Mouse (Mus musculus) midbrain, embryonic 13.5 days (tissue): ENCODE data around the gene Siglec1. TPM values are rescaled to one million over a fixed set of nuclear protein-coding genes. Genes with fewer than 3 reads are reported as not detected.

Experiments used
- ATAC-seq: fragments of 200-750 bp; cut with Nextera tagmentation; 2 replicates; pipeline ENCODE4 v1.8.0; 2017; ENCODE audit warnings: mild to moderate bottlenecking, moderate TSS enrichment, moderate library complexity
- H3K27ac ChIP-seq: fragments of 300-500 bp; sonication (generic); 2 replicates; pipeline ENCODE4 v1.5.1; 2015; ENCODE audit warnings: inconsistent platforms, mild to moderate bottlenecking, moderate library complexity
- H3K27me3 ChIP-seq: fragments of 300-500 bp; sonication (generic); 2 replicates; pipeline ENCODE4 v1.6.1; 2015; ENCODE audit warnings: mild to moderate bottlenecking, inconsistent platforms
- H3K36me3 ChIP-seq: fragments of 300-500 bp; sonication (generic); 2 replicates; pipeline ENCODE4 v1.6.1; 2015; ENCODE audit warnings: mild to moderate bottlenecking, inconsistent platforms
- H3K4me1 ChIP-seq: fragments of 300-500 bp; sonication (generic); replicated peaks from 2 replicates; pipeline ENCODE4 v1.6.1; 2015; ENCODE audit warnings: inconsistent platforms
- H3K4me2 ChIP-seq: fragments of 300-500 bp; sonication (generic); replicated peaks from 2 replicates; pipeline ENCODE4 v1.6.1; 2015; ENCODE audit warnings: moderate library complexity, mild to moderate bottlenecking, inconsistent platforms
- H3K4me3 ChIP-seq: fragments of 300-500 bp; sonication (generic); replicated peaks from 2 replicates; pipeline ENCODE4 v1.5.1; 2015; ENCODE audit warnings: mild to moderate bottlenecking, inconsistent platforms
- H3K9ac ChIP-seq: fragments of 300-500 bp; sonication (generic); replicated peaks from 2 replicates; pipeline ENCODE4 v1.6.1; 2015; ENCODE audit warnings: mild to moderate bottlenecking, inconsistent platforms
- H3K9me3 ChIP-seq: fragments of 300-500 bp; sonication (generic); 2 replicates; pipeline ENCODE4 v1.6.1; 2016; ENCODE audit warnings: mild to moderate bottlenecking, inconsistent platforms
- WGBS: fragments of 180-500 bp; shearing (Covaris S2); methylation state at CpG from one replicate; pipeline ENCODE4 v1.1.7; 2015; 5-methylcytosine and 5-hydroxymethylcytosine counted together
- polyA plus RNA-seq: library from polyadenylated mRNA; unstranded; fragments of >200 nt; fragmentation: Nextera tagmentation; extraction: Ambion mirVana; gene quantifications from 2 replicates; pipeline ENCODE4 v1.2.1, GENCODE M21; 2015

Siglec1 gene
- polyA plus RNA-seq, 1 experiment from 2014 or later = 0.17 TPM

GRCm38 (mm10) chr2:131093577-131093976 is 7.0 kb upstream of the Siglec1 start:
- H3K4me2 ChIP-seq = no peak overlapping the region
- H3K4me3 ChIP-seq = no peak overlapping the region
- WGBS = 84% methylated on average over 5 of the region's 5 CpGs
- no peak overlapping the region for H3K27ac ChIP-seq
- no peaks in the 10 kb centered on the region for H3K36me3 ChIP-seq
- no peak for ATAC-seq
- H3K9me3 ChIP-seq = no peaks in the 10 kb centered on the region
- H3K9ac ChIP-seq = no peak overlapping the region
- H3K27me3 ChIP-seq = no peaks in the 10 kb centered on the region
- no peaks in the 10 kb centered on the region for H3K4me1 ChIP-seq

GRCm38 (mm10) chr2:131090852-131091251 is 4.3 kb upstream of the Siglec1 start:
- Histone ChIP-seq H3K27me3 (no peaks in the 10 kb centered on the region), H3K36me3 (no peaks in the 10 kb centered on the region), H3K27ac (no peak overlapping the region), H3K4me2 (no peak overlapping the region), H3K4me1 (no peaks in the 10 kb centered on the region), H3K4me3 (no peak overlapping the region), H3K9me3 (no peaks in the 10 kb centered on the region), H3K9ac (no peak overlapping the region)
- ATAC-seq = no peak
- 83% methylated on average over 3 of the region's 3 CpGs for WGBS

GRCm38 (mm10) chr2:131089634-131090033 is 3.1 kb upstream of the Siglec1 start:
- Histone ChIP-seq H3K4me1 (no peaks in the 10 kb centered on the region), H3K36me3 (no peaks in the 10 kb centered on the region), H3K4me2 (no peak overlapping the region), H3K27ac (no peak overlapping the region), H3K9ac (no peak overlapping the region), H3K9me3 (no peaks in the 10 kb centered on the region), H3K27me3 (no peaks in the 10 kb centered on the region), H3K4me3 (no peak overlapping the region)
- WGBS = 69% methylated on average over 1 of the region's 1 CpGs
- ATAC-seq = no peak

- WGBS = 85% methylated on average over 4 of the region's 4 CpGs
- Histone ChIP-seq H3K27ac (no peak overlapping the region), H3K9me3 (no peaks in the 10 kb centered on the region), H3K4me3 (no peak overlapping the region), H3K36me3 (no peaks in the 10 kb centered on the region), H3K4me1 (no peaks in the 10 kb centered on the region), H3K27me3 (no peaks in the 10 kb centered on the region), H3K9ac (no peak overlapping the region), H3K4me2 (no peak overlapping the region)
- ATAC-seq = no peak
These were observed 2.0 kb upstream of the Siglec1 start for GRCm38 (mm10) chr2:131088581-131088980.

DNA sequence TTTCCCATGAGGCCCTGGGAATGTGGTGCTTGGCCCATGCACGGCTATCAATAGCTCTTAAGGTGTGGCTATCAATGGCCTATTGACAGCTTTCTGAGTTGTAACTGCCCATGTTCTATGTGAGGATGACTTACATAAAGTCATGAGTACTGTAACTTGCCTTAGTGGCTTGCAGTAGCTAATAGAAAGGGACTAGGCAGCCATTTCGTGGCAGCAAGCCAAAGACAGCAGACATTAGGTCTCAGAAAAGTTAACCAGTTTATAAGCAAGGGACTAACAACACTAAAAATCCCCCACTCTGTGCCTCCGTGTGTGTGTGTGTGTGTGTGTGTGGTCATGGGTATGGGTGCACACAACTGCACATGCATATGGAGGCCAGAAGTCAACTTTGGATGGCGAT is 2.4 kb downstream of the Siglec1 start:
- WGBS = 87% methylated on average over 4 of the region's 4 CpGs
- no peak for ATAC-seq
- no peak overlapping the region for H3K9ac ChIP-seq
- no peaks in the 10 kb centered on the region for H3K27me3 ChIP-seq
- H3K4me2 ChIP-seq = no peak overlapping the region
- H3K4me3 ChIP-seq = no peak overlapping the region
- H3K9me3 ChIP-seq = no peaks in the 10 kb centered on the region
- no peaks in the 10 kb centered on the region for H3K4me1 ChIP-seq
- H3K27ac ChIP-seq = no peak overlapping the region
- H3K36me3 ChIP-seq = no peaks in the 10 kb centered on the region

GRCm38 (mm10) chr2:131080507-131080906 is 6.1 kb downstream of the Siglec1 start:
- no peaks in the 10 kb centered on the region for H3K9me3 ChIP-seq
- H3K27me3 ChIP-seq = no peaks in the 10 kb centered on the region
- no peak for ATAC-seq
- 89% methylated on average over 5 of the region's 5 CpGs for WGBS
- H3K4me3 ChIP-seq = no peak overlapping the region
- no peak overlapping the region for H3K4me2 ChIP-seq
- no peak overlapping the region for H3K27ac ChIP-seq
- no peaks in the 10 kb centered on the region for H3K36me3 ChIP-seq
- no peaks in the 10 kb centered on the region for H3K4me1 ChIP-seq
- no peak overlapping the region for H3K9ac ChIP-seq

- H3K4me2 ChIP-seq = no peak overlapping the region
- ATAC-seq = no peak
- no peaks in the 10 kb centered on the region for H3K9me3 ChIP-seq
- no peaks in the 10 kb centered on the region for H3K36me3 ChIP-seq
- H3K4me3 ChIP-seq = no peak overlapping the region
- H3K9ac ChIP-seq = no peak overlapping the region
- no peaks in the 10 kb centered on the region for H3K27me3 ChIP-seq
- H3K27ac ChIP-seq = no peak overlapping the region
- 90% methylated on average over 10 of the region's 10 CpGs for WGBS
- H3K4me1 ChIP-seq = no peaks in the 10 kb centered on the region
These were observed 14.0 kb downstream of the Siglec1 start for GRCm38 (mm10) chr2:131072536-131072935.

- Histone ChIP-seq H3K9ac (no peak overlapping the region), H3K9me3 (no peaks in the 10 kb centered on the region), H3K4me2 (no peak overlapping the region), H3K36me3 (no peaks in the 10 kb centered on the region), H3K27me3 (peaks cover 23% of the 10 kb centered on the region), H3K4me1 (peaks cover 4% of the 10 kb centered on the region), H3K27ac (no peak overlapping the region), H3K4me3 (no peak overlapping the region)
- no peak for ATAC-seq
- WGBS = 86% methylated on average over 6 of the region's 6 CpGs
These were observed 19.1 kb downstream of the Siglec1 start for GRCm38 (mm10) chr2:131067481-131067880.

GRCm38 (mm10) chr2:131066342-131066741 is 20.2 kb downstream of the Siglec1 start:
- Histone ChIP-seq H3K4me1 (peaks cover 4% of the 10 kb centered on the region), H3K27me3 (peaks cover 32% of the 10 kb centered on the region), H3K36me3 (no peaks in the 10 kb centered on the region), H3K4me3 (no peak overlapping the region), H3K27ac (no peak overlapping the region), H3K9me3 (no peaks in the 10 kb centered on the region), H3K9ac (no peak overlapping the region), H3K4me2 (no peak overlapping the region)
- ATAC-seq = no peak
- 74% methylated on average over 9 of the region's 9 CpGs for WGBS

GRCm38 (mm10) chr2:131063404-131063864 is 23.1 kb downstream of the Siglec1 start, which contains the start of gene Adam33:
Adam33 (minus strand) TSS chr2:131063814.
- Histone ChIP-seq H3K27me3 (peaks cover 37% of the 10 kb centered on the region), H3K4me2 (peak within 1 kb of the TSS; percentile 53), H3K27ac (no peak within 1 kb of the TSS), H3K9me3 (no peaks in the 10 kb centered on the region), H3K4me1 (peaks cover 4% of the 10 kb centered on the region), H3K36me3 (no peaks in the 10 kb centered on the region), H3K9ac (peak within 1 kb of the TSS; percentile 55; the same call in 1 of the 2 replicates), H3K4me3 (peak within 1 kb of the TSS; percentile 20)
- WGBS = 4% methylated on average over 19 of the region's 27 CpGs
- ATAC-seq = 0 out of 2 replicates have a peak, but pooled peaks have one; percentile 48

GRCm38 (mm10) chr2:131061607-131062006 is 25.0 kb downstream of the Siglec1 start:
- no peak overlapping the region for H3K27ac ChIP-seq
- peaks cover 48% of the 10 kb centered on the region for H3K27me3 ChIP-seq
- H3K36me3 ChIP-seq = no peaks in the 10 kb centered on the region

GRCm38 (mm10) chr2:131060784-131061183 is 25.8 kb downstream of the Siglec1 start:
- H3K4me2 ChIP-seq = no peak overlapping the region
- peaks cover 8% of the 10 kb centered on the region for H3K4me1 ChIP-seq
- H3K36me3 ChIP-seq = no peaks in the 10 kb centered on the region
- peaks cover 56% of the 10 kb centered on the region for H3K27me3 ChIP-seq
- H3K9me3 ChIP-seq = no peaks in the 10 kb centered on the region
- 61% methylated on average over 6 of the region's 6 CpGs for WGBS
- ATAC-seq = no peak
- H3K27ac ChIP-seq = no peak overlapping the region
- no peak overlapping the region for H3K9ac ChIP-seq
- H3K4me3 ChIP-seq = no peak overlapping the region

More at GRCm38 (mm10) chr2:131061607-131062006, 25.0 kb downstream of the Siglec1 start:
- no peak overlapping the region for H3K4me2 ChIP-seq
- peaks cover 4% of the 10 kb centered on the region for H3K4me1 ChIP-seq
- H3K9ac ChIP-seq = no peak overlapping the region
- no peaks in the 10 kb centered on the region for H3K9me3 ChIP-seq
- ATAC-seq = no peak
- WGBS = 72% methylated on average over 5 of the region's 5 CpGs
- no peak overlapping the region for H3K4me3 ChIP-seq
